Mouse (Mus musculus) thymus, adult 2 months (tissue): Measurements from ENCODE around the gene Tacc2. TPM values are rescaled to one million over a fixed set of nuclear protein-coding genes. Genes with fewer than 3 reads are reported as not detected.
A peak's percentile ranks its signal among the peaks of the same experiment; 100 is the strongest.

Source experiments
- DNase-seq: peaks from one replicate; pipeline ENCODE4 v3.0.0; 2021
- H3K27ac ChIP-seq: fragments of 200-500 bp; 2 replicates; pipeline ENCODE4 v1.5.1; 2012; ENCODE audit warnings: low read length, control low read depth; ENCODE audit not compliant: control insufficient read depth, insufficient read depth
- H3K27me3 ChIP-seq: fragments of 200-500 bp; 2 replicates; pipeline ENCODE4 v1.6.1; 2012; ENCODE audit warnings: mild to moderate bottlenecking, low read length, moderate library complexity, mixed read lengths; ENCODE audit not compliant: control insufficient read depth, insufficient read depth
- H3K36me3 ChIP-seq: fragments of 200-500 bp; 2 replicates; pipeline ENCODE4 v1.6.1; 2012; ENCODE audit warnings: mild to moderate bottlenecking, low read length, moderate library complexity; ENCODE audit not compliant: control insufficient read depth, insufficient read depth
- H3K4me1 ChIP-seq: fragments of 200-500 bp; replicated peaks from 2 replicates; pipeline ENCODE4 v1.6.1; 2012; ENCODE audit warnings: low read length; ENCODE audit not compliant: control insufficient read depth, insufficient read depth
- H3K4me3 ChIP-seq: fragments of 200-500 bp; 2 replicates; pipeline ENCODE4 v1.5.1; 2012; ENCODE audit warnings: mild to moderate bottlenecking, low read length, control low read depth, moderate library complexity; ENCODE audit not compliant: control insufficient read depth, insufficient read depth
- CTCF ChIP-seq: fragments of 200-500 bp; IDR thresholded peaks from 2 replicates; pipeline ENCODE4 v1.5.1; 2012; ENCODE audit warnings: mild to moderate bottlenecking, control low read depth, low read length, moderate library complexity, borderline replicate concordance; ENCODE audit not compliant: control insufficient read depth, poor library complexity, insufficient read depth; ENCODE audit errors: extremely low read depth
- POLR2A ChIP-seq: fragments of 200-500 bp; IDR thresholded peaks from 2 replicates; pipeline ENCODE4 v1.6.1; 2012; ENCODE audit warnings: mild to moderate bottlenecking, low read length, control low read depth, moderate library complexity; ENCODE audit not compliant: control insufficient read depth, poor library complexity, insufficient read depth; ENCODE audit errors: extremely low read depth
- WGBS: fragments of 180-500 bp; shearing (Covaris S2); methylation state at CpG from one replicate; pipeline ENCODE4 v1.1.7; 2018; 5-methylcytosine and 5-hydroxymethylcytosine counted together
- polyA plus RNA-seq: library from polyadenylated mRNA; depleted of rRNA; stranded (reverse); fragments of >200 nt; gene quantifications from 2 replicates; pipeline ENCODE4 v1.2.3, GENCODE M21; 2012

Tacc2 gene
- polyA plus RNA-seq, 1 experiment = 41.1 TPM

- Histone ChIP-seq H3K36me3 (no peaks in the 10 kb centered on the region), H3K27ac (no peak overlapping the region), H3K27me3 (no peaks in the 10 kb centered on the region), H3K4me1 (no peaks in the 10 kb centered on the region), H3K4me3 (no peak overlapping the region)
- WGBS = 94% methylated on average over 7 of the region's 7 CpGs
- DNase-seq = no peak
- TF ChIP-seq POLR2A (no peak), CTCF (no peak)
Observed at GRCm38 (mm10) chr7:130756343-130756835, 179.2 kb downstream of the Tacc2 start.

- no peaks in the 10 kb centered on the region for H3K27me3 ChIP-seq
- no peaks in the 10 kb centered on the region for H3K36me3 ChIP-seq
- DNase-seq = no peak
- H3K27ac ChIP-seq = no peak overlapping the region
- no peaks in the 10 kb centered on the region for H3K4me1 ChIP-seq
- no peak overlapping the region for H3K4me3 ChIP-seq
- WGBS = 84% methylated on average over 11 of the region's 11 CpGs
- TF ChIP-seq POLR2A (no peak), CTCF (no peak)
Observed at GRCm38 (mm10) chr7:130757326-130757865, 180.2 kb downstream of the Tacc2 start.

GRCm38 (mm10) chr7:130762071-130762897, 185.0 kb downstream of the Tacc2 start:
- H3K36me3 ChIP-seq = no peaks in the 10 kb centered on the region
- DNase-seq = peak; percentile 63
- H3K27me3 ChIP-seq = no peaks in the 10 kb centered on the region
- TF ChIP-seq CTCF (peak; percentile 56; the same call in 1 of the 2 replicates), POLR2A (no peak)
- no peaks in the 10 kb centered on the region for H3K4me1 ChIP-seq
- H3K27ac ChIP-seq = no peak overlapping the region
- WGBS = 46% methylated on average over 17 of the region's 17 CpGs
- H3K4me3 ChIP-seq = no peak overlapping the region

GRCm38 (mm10) chr7:130764160-130764559, 186.9 kb downstream of the Tacc2 start:
- H3K27ac ChIP-seq = no peak overlapping the region
- no peaks in the 10 kb centered on the region for H3K27me3 ChIP-seq
- 98% methylated on average over 17 of the region's 17 CpGs for WGBS
- H3K4me1 ChIP-seq = no peaks in the 10 kb centered on the region
- TF ChIP-seq CTCF (no peak), POLR2A (no peak)
- no peak overlapping the region for H3K4me3 ChIP-seq
- H3K36me3 ChIP-seq = no peaks in the 10 kb centered on the region
- no peak for DNase-seq

GRCm38 (mm10) chr7:130766411-130767170, 189.4 kb downstream of the Tacc2 start:
- 88% methylated on average over 30 of the region's 30 CpGs for WGBS
- no peak overlapping the region for H3K4me3 ChIP-seq

GRCm38 (mm10) chr7:130768151-130768550, 190.9 kb downstream of the Tacc2 start:
- no peak for DNase-seq
- Histone ChIP-seq H3K27ac (no peak overlapping the region), H3K4me1 (no peaks in the 10 kb centered on the region), H3K36me3 (no peaks in the 10 kb centered on the region), H3K4me3 (no peak overlapping the region), H3K27me3 (no peaks in the 10 kb centered on the region)
- WGBS = 96% methylated on average over 4 of the region's 4 CpGs
- no peak for TF ChIP-seq POLR2A
- TF ChIP-seq CTCF = no peak

More at GRCm38 (mm10) chr7:130766411-130767170, 189.4 kb downstream of the Tacc2 start:
- DNase-seq = no peak
- Histone ChIP-seq H3K27ac (no peak overlapping the region), H3K36me3 (no peaks in the 10 kb centered on the region), H3K27me3 (no peaks in the 10 kb centered on the region), H3K4me1 (no peaks in the 10 kb centered on the region)
- no peak for TF ChIP-seq CTCF
- TF ChIP-seq POLR2A = no peak
